Mouse (Mus musculus) spleen, postnatal 10 days (tissue): Measurements from ENCODE around the gene Hmox1.
A peak's percentile ranks its signal among the peaks of the same experiment; 100 is the strongest.

ENCODE experiments used
- DNase-seq, 2 experiments: peaks; one replicate each; pipeline ENCODE4 v3.0.0; 2021 to 2022; ENCODE audit warnings: low spot score in 2 of 2

The Hmox1 gene

DNA sequence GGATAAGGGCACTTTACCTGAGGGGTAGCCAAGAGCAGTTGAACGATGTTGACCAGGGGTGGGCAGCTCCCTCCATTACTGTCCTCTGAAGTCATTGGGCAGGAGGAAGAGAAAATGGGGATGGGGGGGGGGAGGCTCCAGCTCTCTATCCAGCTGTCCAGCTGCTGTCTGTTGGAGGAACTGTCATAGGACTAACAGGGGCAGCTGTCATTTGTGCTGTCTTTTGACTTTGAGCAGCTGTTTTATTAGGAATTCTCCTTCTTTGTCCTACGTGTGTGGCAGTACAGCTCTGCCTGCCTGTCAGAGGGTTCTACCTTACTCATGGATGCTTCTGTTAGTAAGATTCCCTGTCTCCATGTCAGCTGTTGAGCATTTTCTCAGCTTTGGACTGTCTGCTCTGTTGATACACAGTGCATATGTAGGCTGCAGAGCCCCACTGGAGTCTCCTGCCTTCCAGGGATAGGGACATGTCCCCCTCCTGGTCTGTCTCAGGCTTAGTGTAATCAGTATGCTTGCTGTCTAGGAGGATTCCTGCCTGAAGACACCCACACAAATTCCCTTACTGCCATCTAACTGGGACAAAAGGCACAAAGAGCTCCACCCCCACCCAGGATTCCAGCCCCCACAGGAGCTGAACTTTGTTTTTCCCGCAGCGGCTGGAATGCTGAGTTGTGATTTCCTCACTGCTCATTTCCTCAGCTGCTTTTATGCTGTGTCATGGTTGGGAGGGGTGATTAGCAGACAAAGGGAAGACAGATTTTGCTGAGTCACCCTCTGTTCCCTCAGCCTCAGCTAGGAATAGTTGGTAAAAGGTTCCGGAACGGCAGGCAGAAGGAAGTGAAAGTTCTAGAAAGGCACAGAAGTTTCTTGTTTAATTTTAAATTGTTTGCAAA lies 4.2 kb upstream of the Hmox1 start:
- peak in 1 of 2 experiments; percentile 45 for DNase-seq

DNA sequence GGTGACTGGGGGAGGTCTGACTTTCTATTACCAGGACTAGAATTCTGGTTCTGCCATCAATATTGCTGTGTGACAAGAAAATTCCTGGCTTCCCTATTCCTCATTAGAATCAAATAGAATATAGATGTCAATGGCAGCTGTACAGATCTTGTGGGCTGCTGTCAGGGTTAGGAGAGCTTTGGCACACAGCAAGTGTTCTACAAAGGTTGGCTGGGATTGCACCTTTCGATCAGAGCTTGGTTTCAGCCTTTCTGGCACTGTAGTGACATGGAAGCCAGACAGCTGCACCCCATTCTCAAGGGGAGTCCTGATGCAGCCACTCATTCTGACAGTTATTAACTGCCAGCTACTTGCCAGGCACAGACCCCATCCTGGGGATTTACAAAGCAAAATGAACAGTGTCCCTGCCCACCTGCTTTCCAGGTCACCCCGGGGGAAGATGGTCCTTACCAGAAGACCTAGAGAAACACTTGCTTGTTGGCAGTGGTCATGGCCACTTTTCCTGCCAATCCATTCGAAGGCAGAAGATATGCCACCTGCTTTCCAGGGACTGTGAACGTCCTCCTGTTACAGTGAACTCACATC lies 2.5 kb upstream of the Hmox1 start:
- no peak for DNase-seq

DNA sequence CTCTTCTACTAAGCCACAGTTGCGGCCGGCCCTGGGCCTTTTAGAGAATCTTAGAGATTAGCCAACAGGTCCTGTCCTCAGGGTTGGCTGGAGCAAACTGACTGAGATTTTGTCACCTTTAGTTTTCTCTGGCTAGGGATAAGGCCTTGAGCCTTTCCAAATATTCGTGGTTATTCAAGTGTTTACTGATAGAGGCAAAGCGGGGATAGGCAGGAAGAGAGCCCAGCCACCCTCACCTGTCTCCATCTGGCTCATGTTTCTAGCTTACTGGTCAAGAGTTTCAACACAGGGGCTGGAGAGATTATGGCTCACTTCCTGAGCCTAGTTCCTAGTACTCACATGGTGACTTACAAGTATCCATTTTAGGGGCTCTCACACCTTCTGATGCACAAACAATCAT lies 9.5 kb downstream of the Hmox1 start:
- no peak for DNase-seq

GRCm38 (mm10) chr8:75103376-75103878 lies 10.0 kb downstream of the Hmox1 start:
- DNase-seq, result no peak

DNA sequence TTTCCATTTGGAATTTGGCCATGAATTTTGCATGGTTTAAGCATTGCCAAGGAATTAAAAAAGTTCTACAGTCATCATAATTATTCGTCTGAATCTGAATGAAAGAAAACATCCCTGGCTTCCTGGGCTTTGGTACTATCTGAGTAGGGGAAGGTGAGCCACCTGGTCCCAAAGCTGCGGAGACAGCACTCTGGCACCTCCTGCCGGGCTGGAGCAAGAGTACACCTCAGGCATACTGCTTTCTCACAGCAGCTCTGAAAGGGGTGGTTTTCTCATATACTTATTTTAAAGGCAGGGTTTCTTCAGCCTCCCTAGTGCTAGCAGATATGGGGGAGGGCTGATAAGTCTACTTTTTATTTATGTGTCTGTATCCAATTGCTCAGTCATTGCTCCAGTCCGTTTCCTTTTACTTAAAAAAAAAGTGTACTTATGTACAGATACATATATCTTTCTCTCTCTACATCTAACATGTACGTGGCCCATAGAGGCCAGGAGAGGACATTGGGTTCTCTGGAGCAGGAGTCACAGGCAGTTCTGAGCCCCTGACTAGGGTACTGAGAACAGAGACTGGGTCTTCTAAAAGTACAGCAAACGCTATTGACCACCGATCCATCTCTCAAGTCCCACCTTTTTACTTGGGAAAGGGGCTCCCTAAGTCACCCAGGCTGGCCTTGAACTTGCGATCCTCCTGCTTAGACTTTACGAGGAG lies 15.3 kb downstream of the Hmox1 start:
- DNase-seq, result peak; percentile 76 to 91

DNA sequence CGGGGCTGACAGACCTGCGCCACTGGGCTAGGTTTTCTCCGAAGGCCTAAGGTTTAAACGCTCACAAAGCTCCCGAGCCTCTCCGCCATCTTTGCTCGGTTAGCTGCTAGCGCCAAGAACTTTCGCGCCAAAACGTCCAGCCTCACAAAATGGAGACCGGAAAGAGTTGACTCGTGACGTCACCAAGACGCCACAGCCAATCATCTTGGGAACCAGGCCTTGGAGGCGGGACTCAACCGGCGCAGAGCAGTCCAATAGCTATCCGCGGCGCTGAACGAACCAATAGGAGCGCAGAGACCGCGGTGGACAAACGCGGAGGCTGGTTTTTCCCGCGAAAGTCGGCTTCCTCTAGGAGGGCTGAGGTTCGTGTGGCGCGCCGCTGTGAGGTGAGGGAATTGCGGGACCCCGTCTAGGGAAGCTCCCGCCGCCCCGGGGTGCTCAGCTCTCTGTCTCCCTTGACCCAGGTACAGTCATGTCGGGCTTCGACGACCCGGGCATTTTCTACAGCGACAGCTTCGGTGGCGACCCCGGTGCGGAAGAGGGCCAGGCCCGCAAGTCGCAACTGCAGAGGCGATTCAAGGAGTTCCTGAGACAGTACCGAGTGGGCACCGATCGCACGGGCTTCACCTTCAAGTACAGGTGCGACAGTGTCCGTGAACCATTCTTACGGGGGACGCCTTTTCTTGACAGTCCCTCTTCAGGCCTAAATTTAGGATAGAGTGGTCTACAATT lies 16.0 kb downstream of the Hmox1 start, which contains the start of gene Mcm5:
Mcm5 (plus strand) TSS at position 334 of the 732 bp plus-strand sequence.
- peak; percentile 98 to 99 for DNase-seq

DNA sequence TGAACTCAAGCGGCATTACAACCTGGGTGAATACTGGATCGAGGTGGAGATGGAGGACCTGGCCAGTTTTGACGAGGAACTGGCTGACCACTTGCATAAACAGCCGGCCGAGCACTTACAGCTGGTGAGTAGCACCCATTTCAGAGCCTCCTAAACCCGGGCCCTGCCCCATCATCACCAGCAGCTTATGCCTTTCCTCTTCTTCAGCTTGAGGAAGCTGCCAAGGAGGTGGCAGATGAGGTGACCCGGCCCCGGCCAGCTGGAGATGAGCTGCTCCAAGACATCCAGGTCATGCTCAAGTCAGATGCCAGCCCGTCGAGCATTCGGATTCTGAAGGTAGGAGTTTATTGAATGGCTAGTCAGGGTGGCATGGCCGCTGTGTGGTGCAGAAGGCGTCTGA lies 16.7 kb downstream of the Hmox1 start:
- peak; percentile 41 to 50 for DNase-seq

- no peak for DNase-seq
These were observed 25.1 kb downstream of the Hmox1 start for GRCm38 (mm10) chr8:75118505-75118904.

DNA sequence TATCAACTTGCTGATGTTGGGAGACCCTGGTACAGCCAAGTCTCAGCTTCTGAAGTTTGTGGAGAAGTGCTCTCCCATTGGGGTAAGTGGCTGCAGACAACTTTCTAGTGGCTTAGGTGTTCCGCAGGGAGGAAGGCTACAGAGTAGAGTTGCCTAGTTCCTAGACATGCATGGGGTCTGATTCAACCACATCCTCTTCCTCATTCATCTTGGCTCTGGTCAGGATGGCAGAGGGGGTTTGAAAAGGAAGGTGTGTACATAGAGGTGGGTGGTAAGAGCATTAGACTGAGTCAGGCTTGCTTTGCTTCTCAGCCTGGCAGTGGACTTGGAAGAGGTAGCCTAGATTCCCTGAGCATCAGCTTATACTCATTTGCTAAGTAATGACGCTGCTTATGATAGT lies 25.9 kb downstream of the Hmox1 start:
- no peak for DNase-seq

DNA sequence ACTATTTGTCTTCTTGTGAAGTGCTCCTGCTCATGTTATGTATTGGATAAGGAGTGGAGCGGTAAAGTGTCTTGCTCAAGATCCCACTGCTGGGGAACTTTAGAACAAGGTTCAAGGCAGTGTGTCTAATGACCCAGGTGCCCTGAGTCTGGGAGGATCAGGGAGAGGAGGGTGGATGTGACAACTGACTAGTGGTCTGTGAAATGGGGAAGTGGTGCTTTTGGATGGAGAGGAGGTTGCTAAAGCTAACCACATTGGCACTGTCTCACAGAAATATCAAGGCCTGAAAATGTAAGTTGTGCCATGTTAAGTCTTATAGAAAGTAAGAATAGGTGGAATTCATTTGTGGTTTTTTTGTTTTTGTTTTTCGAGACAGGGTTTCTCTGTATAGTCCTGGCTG lies 26.3 kb downstream of the Hmox1 start:
- DNase-seq, result no peak

DNA sequence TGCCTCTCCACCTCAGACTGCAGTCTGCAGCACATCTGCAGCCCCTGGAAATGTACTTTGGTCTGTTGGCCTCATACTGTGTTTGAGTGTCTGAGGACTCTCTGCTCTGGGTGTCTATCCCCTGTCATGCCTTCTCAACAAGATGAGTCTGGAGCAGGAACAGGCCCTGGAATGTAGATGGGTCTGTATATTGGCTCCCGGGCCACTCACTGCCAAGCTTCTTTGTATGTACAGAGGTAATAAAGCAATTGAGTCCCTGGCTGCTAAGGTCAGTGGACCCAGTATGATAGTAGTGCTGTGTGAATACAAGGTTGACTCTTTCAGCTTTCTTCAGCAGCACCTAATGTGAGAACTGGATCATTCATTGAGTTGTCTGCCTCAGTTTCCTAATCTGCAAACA lies 34.0 kb downstream of the Hmox1 start:
- no peak for DNase-seq

GRCm38 (mm10) chr8:75132485-75132884 lies 39.1 kb downstream of the Hmox1 start:
- peak in 1 of 2 experiments; percentile 72 for DNase-seq

- no peak for DNase-seq
These were observed 40.0 kb downstream of the Hmox1 start for GRCm38 (mm10) chr8:75133399-75133798.

DNA sequence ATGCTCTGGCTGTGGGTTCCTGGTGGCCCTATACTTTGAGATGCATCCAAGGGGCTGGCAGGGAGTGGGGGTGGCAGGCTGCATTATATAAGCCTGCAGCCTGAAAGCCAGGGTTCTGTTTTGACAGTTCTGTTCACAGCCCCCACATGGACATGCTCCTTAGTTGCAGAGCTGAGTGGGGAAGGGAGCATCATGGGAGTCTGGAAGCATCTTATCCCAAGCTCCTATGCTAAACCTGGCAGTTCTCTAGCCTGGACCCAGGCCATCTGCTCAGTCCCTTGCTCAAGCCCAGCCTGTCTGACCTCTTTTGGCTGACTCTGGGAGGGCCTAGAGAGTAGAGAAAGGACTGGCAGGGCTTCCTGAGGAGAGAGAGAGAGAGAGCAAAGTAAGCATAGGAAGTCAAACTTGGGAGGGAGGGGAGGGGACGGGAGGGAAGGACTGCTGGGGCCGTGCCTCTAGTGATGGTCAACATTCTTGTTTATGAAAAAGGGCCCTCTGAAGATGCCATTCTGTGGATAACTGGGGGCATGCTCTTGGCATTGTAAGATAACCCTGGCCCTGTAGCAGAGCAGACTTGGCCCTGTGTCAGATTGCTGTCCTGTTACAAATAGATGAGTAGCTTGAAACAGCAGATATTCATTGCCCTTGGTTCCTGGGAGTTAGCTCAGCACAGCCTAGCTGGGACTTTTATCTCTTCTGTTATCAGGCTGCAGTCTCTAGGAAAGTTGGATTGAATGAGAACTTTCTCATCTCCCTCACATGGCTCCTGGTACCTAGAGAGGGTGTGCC lies 41.4 kb downstream of the Hmox1 start:
- DNase-seq, result peak in 1 of 2 experiments; percentile 33

DNA sequence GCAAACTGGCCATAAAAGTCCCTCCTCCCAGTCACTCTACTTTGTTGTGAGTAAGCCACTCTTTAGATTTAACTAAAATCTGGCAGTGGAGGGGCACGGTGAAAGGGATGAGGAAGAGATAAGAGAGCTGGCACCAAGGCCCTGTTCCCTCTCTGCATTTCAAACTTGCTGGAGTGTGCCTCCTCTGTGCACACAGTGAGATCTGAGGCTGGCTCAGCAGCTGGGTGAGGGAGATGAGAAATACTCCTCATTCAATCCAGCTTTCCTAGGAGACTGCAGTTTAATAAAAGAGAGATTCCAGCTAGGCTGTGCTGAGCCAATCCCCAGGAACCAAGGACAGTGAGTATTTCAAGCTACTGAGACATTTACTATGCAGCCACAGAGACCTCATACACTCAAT lies 42.3 kb downstream of the Hmox1 start:
- no peak for DNase-seq

DNA sequence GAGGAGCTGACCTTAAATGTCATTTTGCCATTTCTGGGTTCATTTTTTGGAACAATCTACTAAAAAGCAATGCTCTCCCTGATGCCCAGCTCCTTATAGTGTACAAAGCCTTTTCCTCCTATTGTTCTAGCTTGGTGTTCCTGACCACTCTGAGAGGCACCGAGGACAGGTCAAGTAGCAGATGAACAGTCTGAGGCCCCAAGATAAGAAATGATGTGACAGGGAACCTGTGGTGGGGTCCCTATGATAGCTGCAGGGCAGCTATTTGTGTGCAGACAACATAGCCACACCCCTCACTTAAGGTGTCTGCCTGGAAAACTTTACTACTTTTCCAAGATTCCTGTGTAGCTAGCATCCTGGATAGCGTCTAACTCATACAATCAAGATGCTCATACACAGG lies 42.8 kb downstream of the Hmox1 start:
- no peak for DNase-seq

- DNase-seq, result no peak
These were observed 44.1 kb downstream of the Hmox1 start for GRCm38 (mm10) chr8:75137536-75137935.
